Mouse (Mus musculus) spleen, adult 2 months (tissue): ENCODE results near the gene Gm5269.

ENCODE experiments used
- CTCF ChIP-seq: fragments of 200-500 bp; IDR thresholded peaks from 2 replicates; pipeline ENCODE4 v1.5.1; 2011; ENCODE audit warnings: mild to moderate bottlenecking, inconsistent platforms; ENCODE audit not compliant: insufficient read depth, insufficient read length, insufficient replicate concordance; ENCODE audit errors: extremely low read depth
- POLR2A ChIP-seq: fragments of 200-500 bp; IDR thresholded peaks from 2 replicates; pipeline ENCODE4 v1.6.1; 2011; ENCODE audit warnings: low read depth, low read length, inconsistent platforms

DNA sequence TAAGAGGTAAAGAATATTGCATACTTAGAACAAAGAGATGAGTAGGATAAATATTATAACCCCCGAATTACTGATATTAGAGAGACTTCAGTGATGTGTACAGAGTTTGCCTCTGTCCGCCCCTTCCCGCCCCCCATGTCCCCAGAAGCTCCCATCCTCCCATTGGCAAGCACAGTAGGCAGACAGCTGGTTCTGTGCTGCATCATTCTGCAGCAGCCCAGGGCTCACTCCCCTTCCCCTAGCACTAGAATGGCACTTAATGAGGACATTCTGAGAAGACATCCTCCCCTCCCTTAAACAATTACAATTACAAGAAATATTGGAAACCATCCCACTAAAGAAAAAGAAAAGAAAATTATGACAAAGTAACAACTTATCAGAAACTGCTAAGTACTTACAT, 26.4 kb downstream of the Gm5269 start:
- TF ChIP-seq POLR2A: no peak
- no peak for TF ChIP-seq CTCF
